Mouse (Mus musculus) kidney, adult 2 months (tissue): ENCODE data around the gene Vstm5.
"Not testable (repeated sequence)": the region's sequence is repeated elsewhere in the genome, so short reads cannot be mapped to it uniquely, and the experiment has no call there.

ENCODE experiments used
- CTCF ChIP-seq: fragments of 200-500 bp; conservative IDR thresholded peaks from 2 replicates; pipeline ENCODE4 v1.5.1; 2011; ENCODE audit warnings: low read depth, mild to moderate bottlenecking, control low read depth, low read length, moderate library complexity, mixed read lengths; ENCODE audit not compliant: insufficient read depth, insufficient read length
- POLR2A ChIP-seq: fragments of 200-500 bp; IDR thresholded peaks from one replicate; pipeline ENCODE4 v1.6.1; 2011; ENCODE audit warnings: low read depth, low read length, control low read depth

DNA sequence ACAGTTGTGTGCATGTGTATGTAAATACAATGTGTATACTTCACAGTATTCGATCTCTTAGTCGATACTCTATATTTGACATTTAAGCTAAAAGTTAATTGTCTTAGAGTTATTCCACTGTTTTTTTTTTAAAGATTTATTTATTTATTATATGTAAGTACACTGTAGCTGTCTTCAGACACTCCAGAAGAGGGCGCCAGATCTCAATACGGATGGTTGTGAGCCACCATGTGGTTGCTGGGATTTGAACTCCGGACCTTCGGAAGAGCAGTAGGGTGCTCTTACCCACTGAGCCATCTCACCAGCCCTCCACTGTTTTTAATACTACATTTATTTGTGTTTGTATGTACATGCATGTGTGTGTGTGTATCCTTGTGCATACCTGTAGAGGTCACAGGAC, 63.2 kb downstream of the Vstm5 start:
- TF ChIP-seq POLR2A, CTCF: not testable (repeated sequence)
